Mouse (Mus musculus) liver, embryonic 14.5 days (tissue): ENCODE results near the gene Clnk. TPM values are rescaled to one million over a fixed set of nuclear protein-coding genes. Genes with fewer than 3 reads are reported as not detected.

Experiments used
- ATAC-seq: fragments of 200-750 bp; cut with Nextera tagmentation; 2 replicates; pipeline ENCODE4 v1.8.0; 2017; ENCODE audit warnings: moderate number of reproducible peaks, mild to moderate bottlenecking, moderate library complexity; ENCODE audit not compliant: insufficient read depth
- DNase-seq, 3 experiments: peaks; one replicate each; pipeline ENCODE4 v3.0.0-alpha.2; 2012 to 2013; ENCODE audit warnings: low read depth in 3 of 3, low spot score in 3 of 3
- H3K27ac ChIP-seq: fragments of 300-500 bp; sonication (generic); 2 replicates; pipeline ENCODE4 v1.5.1; 2014; ENCODE audit warnings: moderate library complexity, mild to moderate bottlenecking, control low read depth, inconsistent platforms
- H3K27me3 ChIP-seq: fragments of 300-500 bp; sonication (generic); 2 replicates; pipeline ENCODE4 v1.6.1; 2014; ENCODE audit warnings: mild to moderate bottlenecking, low read length, moderate library complexity; ENCODE audit not compliant: control insufficient read depth, insufficient read depth
- H3K36me3 ChIP-seq: fragments of 300-500 bp; sonication (generic); replicated peaks from 2 replicates; pipeline ENCODE4 v1.6.1; 2014; ENCODE audit warnings: low read depth; ENCODE audit not compliant: control insufficient read depth, insufficient read depth
- H3K4me1 ChIP-seq, 2 experiments: fragments of 200-500 bp in 1 of 2; fragments of 300-500 bp in 1 of 2; sonication (generic) in 1 of 2; replicated peaks; 2 replicates each; pipeline ENCODE4 v1.6.1; 2012 to 2014; ENCODE audit warnings: antibody characterized with exemption in 1 of 2, inconsistent platforms in 1 of 2, low read length in 1 of 2; ENCODE audit not compliant: control insufficient read depth in 2 of 2, insufficient read depth in 2 of 2
- H3K4me2 ChIP-seq: fragments of 300-500 bp; sonication (generic); 2 replicates; pipeline ENCODE4 v1.6.1; 2014; ENCODE audit warnings: low read depth, mild to moderate bottlenecking, control low read depth, moderate library complexity
- H3K4me3 ChIP-seq, 2 experiments: fragments of 200-500 bp in 1 of 2; fragments of 300-500 bp in 1 of 2; sonication (generic) in 1 of 2; 2 replicates each; pipeline ENCODE4 v1.5.1; 2012 to 2014; ENCODE audit warnings: low read depth in 2 of 2, low read length in 2 of 2, mild to moderate bottlenecking in 2 of 2, control low read depth in 1 of 2, inconsistent platforms in 1 of 2, moderate library complexity in 1 of 2; ENCODE audit not compliant: insufficient read depth in 1 of 2
- H3K9ac ChIP-seq: fragments of 300-500 bp; sonication (generic); replicated peaks from 2 replicates; pipeline ENCODE4 v1.6.1; 2014; ENCODE audit warnings: mild to moderate bottlenecking, control low read depth, moderate library complexity
- H3K9me3 ChIP-seq: fragments of 300-500 bp; sonication (generic); 2 replicates; pipeline ENCODE4 v1.6.1; 2016; ENCODE audit warnings: low read length, mixed read lengths; ENCODE audit not compliant: control insufficient read depth
- CTCF ChIP-seq: IDR thresholded peaks from 2 replicates; pipeline ENCODE4 v1.5.1; 2016; ENCODE audit warnings: antibody characterized with exemption, low read depth, control low read depth
- EP300 ChIP-seq: IDR thresholded peaks from 2 replicates; pipeline ENCODE4 v1.6.1; 2016; ENCODE audit warnings: antibody characterized with exemption, low read depth
- WGBS: fragments of 180-500 bp; shearing (Covaris S2); extraction: QIAGEN DNeasy Blood & Tissue Kit; methylation state at CpG from one replicate; pipeline ENCODE4 v1.1.7; 2014; ENCODE audit not compliant: insufficient replicate concordance; 5-methylcytosine and 5-hydroxymethylcytosine counted together
- polyA plus RNA-seq, 2 experiments: library from polyadenylated mRNA; depleted of rRNA in 1 of 2; stranded (reverse) in 1 of 2; unstranded in 1 of 2; fragments of >200 nt; fragmentation: Nextera tagmentation in 1 of 2; extraction: Ambion mirVana in 1 of 2; gene quantifications; 2 replicates each; pipeline versions ENCODE4 v1.2.1 to v1.2.3; 2012 to 2014

The Clnk gene
- polyA plus RNA-seq, 2 experiments, result 0.07 to 0.18 TPM

DNA sequence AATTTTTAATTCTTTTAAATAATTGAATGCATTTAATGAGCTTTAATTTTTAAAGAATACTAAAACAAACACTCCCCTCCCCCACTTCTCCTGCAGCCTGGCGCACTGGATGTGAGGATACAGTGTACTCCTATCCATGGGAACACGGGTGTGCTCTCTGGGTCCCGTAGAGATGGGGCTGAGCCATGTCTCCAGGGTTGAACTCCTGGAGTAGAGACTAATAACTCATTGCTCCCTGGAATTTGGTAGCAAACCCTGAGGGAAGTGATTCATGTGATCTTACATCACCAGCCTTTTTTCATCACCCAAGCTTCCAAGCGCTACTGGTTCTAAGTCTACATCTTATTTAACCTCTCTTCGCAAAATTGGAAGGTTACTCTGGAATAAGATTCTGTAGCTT is 87.8 kb downstream of the Clnk start:
- H3K27me3 ChIP-seq, result no peaks in the 10 kb centered on the region
- no peak overlapping the region for H3K9ac ChIP-seq
- no peak for DNase-seq
- H3K36me3 ChIP-seq, result no peaks in the 10 kb centered on the region
- no peak overlapping the region for H3K4me3 ChIP-seq
- no peak for ATAC-seq
- H3K4me1 ChIP-seq, result no peaks in the 10 kb centered on the region
- H3K27ac ChIP-seq, result no peak overlapping the region
- no peak overlapping the region for H3K4me2 ChIP-seq
- TF ChIP-seq EP300 (no peak), CTCF (no peak)
- 74% methylated on average over 5 of the region's 5 CpGs for WGBS
- no peaks in the 10 kb centered on the region for H3K9me3 ChIP-seq

DNA sequence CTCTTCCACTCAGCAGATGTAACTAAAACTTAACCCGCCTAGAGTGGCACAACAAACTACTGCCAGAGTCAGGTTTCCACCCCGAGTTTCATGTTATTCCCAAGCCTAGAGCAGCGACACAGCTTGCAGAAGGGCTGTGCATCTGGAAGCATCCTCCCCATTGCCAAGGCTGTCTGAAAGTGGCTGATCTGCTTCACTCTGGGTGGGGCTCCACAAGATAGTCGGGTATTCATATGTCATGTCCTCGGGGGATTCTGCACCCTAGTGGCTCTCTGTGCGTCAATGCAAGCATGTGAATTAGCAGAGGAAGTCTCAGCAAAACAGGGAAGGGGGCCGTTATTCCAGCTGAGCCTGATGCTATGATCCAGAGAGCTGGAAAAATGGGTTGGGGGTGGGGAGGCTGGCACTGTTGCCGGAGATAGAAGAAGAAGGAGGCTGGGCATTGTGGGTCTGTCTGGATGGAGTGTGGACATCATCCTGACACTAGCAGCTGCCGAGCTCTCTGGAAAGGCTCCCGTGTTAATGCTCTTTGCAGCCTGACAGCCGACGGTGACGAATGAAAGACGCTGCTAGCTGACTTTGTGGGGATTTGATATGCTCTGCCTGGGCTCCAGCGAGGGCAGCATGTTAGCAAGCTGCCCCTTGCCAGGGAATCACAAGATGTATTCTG is 88.6 kb downstream of the Clnk start:
- Histone ChIP-seq H3K4me3 (no peak overlapping the region), H3K4me1 (no peaks in the 10 kb centered on the region), H3K4me2 (no peak overlapping the region), H3K27me3 (no peaks in the 10 kb centered on the region), H3K9ac (no peak overlapping the region), H3K36me3 (no peaks in the 10 kb centered on the region), H3K9me3 (no peaks in the 10 kb centered on the region), H3K27ac (no peak overlapping the region)
- WGBS, result 40% methylated on average over 15 of the region's 15 CpGs
- TF ChIP-seq EP300, result no peak
- no peak for TF ChIP-seq CTCF
- DNase-seq (no peak), ATAC-seq (no peak)

GRCm38 (mm10) chr5:38786126-38786525 is 90.5 kb downstream of the Clnk start:
- Histone ChIP-seq H3K36me3 (no peaks in the 10 kb centered on the region), H3K4me3 (no peak overlapping the region), H3K9me3 (no peaks in the 10 kb centered on the region), H3K4me1 (no peaks in the 10 kb centered on the region), H3K9ac (no peak overlapping the region), H3K27me3 (no peaks in the 10 kb centered on the region), H3K4me2 (no peak overlapping the region), H3K27ac (no peak overlapping the region)
- ATAC-seq (no peak), DNase-seq (no peak)
- no peak for TF ChIP-seq EP300
- no peak for TF ChIP-seq CTCF
- 79% methylated on average over 15 of the region's 15 CpGs for WGBS

- WGBS, result 65% methylated on average over 8 of the region's 8 CpGs
- Histone ChIP-seq H3K4me3 (no peak overlapping the region), H3K27ac (no peak overlapping the region), H3K4me1 (no peaks in the 10 kb centered on the region), H3K36me3 (no peaks in the 10 kb centered on the region), H3K9ac (no peak overlapping the region), H3K9me3 (no peaks in the 10 kb centered on the region), H3K4me2 (no peak overlapping the region), H3K27me3 (no peaks in the 10 kb centered on the region)
- TF ChIP-seq EP300, result no peak
- TF ChIP-seq CTCF, result no peak
- DNase-seq, result no peak
- no peak for ATAC-seq
Observed at GRCm38 (mm10) chr5:38785686-38786085, 90.9 kb downstream of the Clnk start.

- TF ChIP-seq EP300 (no peak), CTCF (peak; percentile 75)
- Histone ChIP-seq H3K9me3 (no peaks in the 10 kb centered on the region), H3K27me3 (no peaks in the 10 kb centered on the region), H3K4me3 (no peak overlapping the region), H3K27ac (no peak overlapping the region), H3K4me2 (no peak overlapping the region), H3K4me1 (no peaks in the 10 kb centered on the region), H3K36me3 (no peaks in the 10 kb centered on the region), H3K9ac (no peak overlapping the region)
- WGBS, result 21% methylated on average over 4 of the region's 4 CpGs
- DNase-seq (peak in 1 of 3 experiments; percentile 16), ATAC-seq (no peak)
Observed at GRCm38 (mm10) chr5:38781813-38782212, 94.8 kb downstream of the Clnk start.
